Mouse (Mus musculus): ENCODE measurements around the gene Cryga.

- TF ChIP-seq GATA1 (IDR thresholded peaks at IDR 0.05; ENCODE audit: borderline replicate concordance, low read length) = no peak
- no peak for TF ChIP-seq FLI1 (IDR thresholded peaks at IDR 0.05; ENCODE audit: low read length)
Observed at GRCm38 (mm10) chr1:65112031-65112806, 9.0 kb upstream of the Cryga start.
